Mouse (Mus musculus): Measurements from ENCODE around the gene Mad2l2. TPM values are rescaled to one million over a fixed set of nuclear protein-coding genes. Genes with fewer than 3 reads are reported as not detected.

Gene Mad2l2
- 7.1 and 17.8 TPM in 2 replicates for polyA plus RNA-seq (2012; rRNA removed)

- no peaks in the 10 kb centered on the region; the same call in 1 of the 2 replicates for H3K4me1 ChIP-seq (ENCODE audit: control insufficient read depth, insufficient read depth, insufficient read length, low read length)
- no peaks in the 10 kb centered on the region for H3K36me3 ChIP-seq (ENCODE audit: control insufficient read depth, insufficient read depth, low read length)
- H3K4me3 ChIP-seq (ENCODE audit: low read depth, low read length), result peak within 1 kb of the TSS; percentile 41
- no peak within 1 kb of the TSS for H3K27ac ChIP-seq (ENCODE audit: insufficient read depth, low read depth, low read length)
- peaks cover 33% of the 10 kb centered on the region for H3K27me3 ChIP-seq (ENCODE audit: control insufficient read depth, insufficient read depth, low read length)
- 3% methylated on average over 18 of the region's 18 CpGs for WGBS
- no peak for TF ChIP-seq POLR2A (IDR thresholded peaks at IDR 0.05; ENCODE audit: low read depth, low read length)
- no peak for TF ChIP-seq CTCF (IDR thresholded peaks at IDR 0.05; ENCODE audit: extremely low read depth, insufficient read length, insufficient replicate concordance, low read depth, low read length)
These were observed at the start of gene Mad2l2 for GRCm38 (mm10) chr4:148130133-148130532. Gene Mad2l2, plus strand, starts transcription at chr4:148130384.

DNA sequence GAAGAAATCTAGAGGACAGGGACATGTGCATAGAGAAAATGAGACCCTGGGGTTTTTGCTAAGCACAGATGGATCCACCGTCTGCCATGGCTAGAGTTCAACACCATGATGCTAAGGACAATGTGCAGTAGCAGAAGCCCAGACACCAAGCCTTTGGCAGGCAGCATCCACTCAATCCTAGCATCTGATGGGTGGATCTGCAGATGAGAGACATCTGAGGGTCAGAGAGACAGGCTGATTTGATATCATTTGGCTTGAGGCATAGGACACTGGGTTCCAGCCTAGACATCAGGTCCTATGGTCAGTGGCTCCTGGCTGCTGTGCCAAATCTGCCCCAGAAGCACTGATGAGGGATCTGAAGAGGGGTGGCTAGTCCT lies 49.6 kb upstream of the Mad2l2 start:
- H3K4me3 ChIP-seq (ENCODE audit: low read depth, low read length), result no peak overlapping the region
- H3K27me3 ChIP-seq (ENCODE audit: control insufficient read depth, insufficient read depth, low read length), result no peaks in the 10 kb centered on the region
- H3K4me1 ChIP-seq (ENCODE audit: control insufficient read depth, insufficient read depth, insufficient read length, low read length), result peaks cover 12% of the 10 kb centered on the region; the same call in 1 of the 2 replicates
- WGBS, result 87% methylated on average over 1 of the region's 1 CpGs
- peaks cover 13% of the 10 kb centered on the region for H3K36me3 ChIP-seq (ENCODE audit: control insufficient read depth, insufficient read depth, low read length)
- H3K27ac ChIP-seq (ENCODE audit: insufficient read depth, low read depth, low read length), result no peak overlapping the region
- TF ChIP-seq POLR2A (IDR thresholded peaks at IDR 0.05; ENCODE audit: low read depth, low read length), result no peak
- no peak for TF ChIP-seq CTCF (IDR thresholded peaks at IDR 0.05; ENCODE audit: extremely low read depth, insufficient read length, insufficient replicate concordance, low read depth, low read length)

DNA sequence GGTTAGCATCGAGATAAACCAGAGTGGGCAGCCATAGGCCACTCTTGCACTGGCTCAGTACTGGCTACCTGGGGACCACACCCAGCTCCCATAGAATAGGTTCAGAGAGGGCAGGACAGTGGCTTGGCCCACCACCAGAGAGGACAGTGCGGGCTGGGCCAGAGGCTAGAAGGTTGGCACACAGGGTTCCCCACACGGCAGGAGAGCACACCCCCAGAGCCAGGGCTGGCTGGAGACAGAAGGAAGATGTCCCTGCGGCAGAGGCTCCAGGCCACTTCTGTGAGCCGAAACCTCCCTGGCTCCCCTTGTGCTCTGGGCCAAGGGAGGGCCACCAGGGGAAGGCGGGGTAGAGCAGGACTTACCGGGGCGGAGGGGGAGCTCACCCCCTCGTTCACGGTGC lies 49.0 kb upstream of the Mad2l2 start:
- WGBS, result 92% methylated on average over 9 of the region's 10 CpGs
- Histone ChIP-seq H3K4me3 (ENCODE audit: low read depth, low read length) (no peak overlapping the region), H3K27ac (ENCODE audit: insufficient read depth, low read depth, low read length) (no peak overlapping the region), H3K36me3 (ENCODE audit: control insufficient read depth, insufficient read depth, low read length) (peaks cover 13% of the 10 kb centered on the region), H3K4me1 (ENCODE audit: control insufficient read depth, insufficient read depth, insufficient read length, low read length) (peaks cover 12% of the 10 kb centered on the region; the same call in 1 of the 2 replicates), H3K27me3 (ENCODE audit: control insufficient read depth, insufficient read depth, low read length) (no peaks in the 10 kb centered on the region)
- TF ChIP-seq CTCF (IDR thresholded peaks at IDR 0.05; ENCODE audit: extremely low read depth, insufficient read length, insufficient replicate concordance, low read depth, low read length), result no peak
- TF ChIP-seq POLR2A (IDR thresholded peaks at IDR 0.05; ENCODE audit: low read depth, low read length), result no peak

DNA sequence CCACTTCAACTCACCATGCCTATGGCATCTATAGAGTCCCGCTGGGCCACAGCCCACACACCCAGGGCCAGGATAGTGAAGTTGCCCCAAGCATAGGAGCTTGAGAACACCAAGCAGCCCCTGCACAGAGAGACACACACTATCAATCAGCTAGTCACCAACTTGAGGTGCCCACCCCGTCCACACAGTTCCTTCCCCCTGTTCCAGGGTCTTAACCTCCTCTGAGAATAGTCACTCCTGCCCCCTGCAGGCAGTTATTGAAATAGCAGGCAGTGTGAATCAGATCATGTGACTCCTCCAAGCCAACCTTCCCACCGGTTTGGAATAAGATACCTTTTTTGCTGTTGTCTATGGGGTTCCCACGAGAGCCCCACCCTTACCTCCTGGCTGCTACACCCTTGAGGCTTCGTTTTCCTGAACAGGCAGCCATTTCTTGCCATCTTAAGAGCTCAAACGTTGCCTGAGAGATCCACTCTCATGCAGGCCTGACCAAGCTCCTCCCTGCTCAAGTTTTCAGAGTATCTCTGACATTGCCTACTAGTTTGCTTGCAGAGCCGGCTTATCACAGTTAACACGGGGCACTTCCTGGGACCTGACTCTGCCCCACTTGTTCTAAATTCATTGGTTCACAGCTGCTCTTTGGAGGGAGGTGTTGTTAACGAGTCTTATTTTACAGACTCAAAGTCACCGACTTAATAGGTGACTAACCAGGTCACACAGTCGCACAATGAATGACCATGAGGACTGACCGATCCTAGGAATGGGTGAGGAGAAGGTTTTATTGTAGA lies 47.7 kb upstream of the Mad2l2 start:
- peaks cover 13% of the 10 kb centered on the region for H3K36me3 ChIP-seq (ENCODE audit: control insufficient read depth, insufficient read depth, low read length)
- peaks cover 12% of the 10 kb centered on the region; the same call in 1 of the 2 replicates for H3K4me1 ChIP-seq (ENCODE audit: control insufficient read depth, insufficient read depth, insufficient read length, low read length)
- TF ChIP-seq CTCF (IDR thresholded peaks at IDR 0.05; ENCODE audit: extremely low read depth, insufficient read length, insufficient replicate concordance, low read depth, low read length), result peak; percentile 51; the same call in 1 of the 2 replicates
- TF ChIP-seq POLR2A (IDR thresholded peaks at IDR 0.05; ENCODE audit: low read depth, low read length), result no peak
- H3K4me3 ChIP-seq (ENCODE audit: low read depth, low read length), result no peak overlapping the region
- H3K27me3 ChIP-seq (ENCODE audit: control insufficient read depth, insufficient read depth, low read length), result no peaks in the 10 kb centered on the region
- 57% methylated on average over 12 of the region's 12 CpGs for WGBS
- no peak overlapping the region for H3K27ac ChIP-seq (ENCODE audit: insufficient read depth, low read depth, low read length)

GRCm38 (mm10) chr4:148083176-148083899 lies 46.8 kb upstream of the Mad2l2 start:
- Histone ChIP-seq H3K27me3 (ENCODE audit: control insufficient read depth, insufficient read depth, low read length) (no peaks in the 10 kb centered on the region), H3K27ac (ENCODE audit: insufficient read depth, low read depth, low read length) (peak overlapping the region; percentile 24; the same call in 1 of the 2 replicates), H3K4me1 (ENCODE audit: control insufficient read depth, insufficient read depth, insufficient read length, low read length) (peaks cover 14% of the 10 kb centered on the region), H3K36me3 (ENCODE audit: control insufficient read depth, insufficient read depth, low read length) (peaks cover 13% of the 10 kb centered on the region), H3K4me3 (ENCODE audit: low read depth, low read length) (no peak overlapping the region)
- TF ChIP-seq POLR2A (IDR thresholded peaks at IDR 0.05; ENCODE audit: low read depth, low read length), result peak; percentile 20; the same call in 1 of the 2 replicates
- no peak for TF ChIP-seq CTCF (IDR thresholded peaks at IDR 0.05; ENCODE audit: extremely low read depth, insufficient read length, insufficient replicate concordance, low read depth, low read length)
- WGBS, result 71% methylated on average over 21 of the region's 21 CpGs

GRCm38 (mm10) chr4:148084261-148084714 lies 45.9 kb upstream of the Mad2l2 start:
- WGBS, result 42% methylated on average over 8 of the region's 8 CpGs
- Histone ChIP-seq H3K36me3 (ENCODE audit: control insufficient read depth, insufficient read depth, low read length) (peaks cover 13% of the 10 kb centered on the region), H3K27me3 (ENCODE audit: control insufficient read depth, insufficient read depth, low read length) (no peaks in the 10 kb centered on the region), H3K4me1 (ENCODE audit: control insufficient read depth, insufficient read depth, insufficient read length, low read length) (peaks cover 14% of the 10 kb centered on the region), H3K4me3 (ENCODE audit: low read depth, low read length) (no peak overlapping the region), H3K27ac (ENCODE audit: insufficient read depth, low read depth, low read length) (no peak overlapping the region)
- TF ChIP-seq POLR2A (IDR thresholded peaks at IDR 0.05; ENCODE audit: low read depth, low read length), result no peak
- no peak for TF ChIP-seq CTCF (IDR thresholded peaks at IDR 0.05; ENCODE audit: extremely low read depth, insufficient read length, insufficient replicate concordance, low read depth, low read length)
